Mouse (Mus musculus) spleen, embryonic (tissue): ENCODE measurements around the gene Wdhd1.

Source experiments
- CTCF ChIA-PET: fragments of 350-600 bp; sonication (Branson Sonifier 250); formaldehyde crosslinking; loops from one replicate; lab custom pipeline; 2022; lab: Charles Lee

Wdhd1 gene

GRCm38 (mm10) chr14:47283568-47283967 lies 6.9 kb upstream of the Wdhd1 start:
- CTCF ChIA-PET = interaction anchor here (0.6 to 0.7 kb wide), 2 partner anchors 9 to 11 kb away, joined by 3 read pairs; no protein-coding TSS in a partner anchor

GRCm38 (mm10) chr14:47281535-47281934 lies 4.9 kb upstream of the Wdhd1 start:
- CTCF ChIA-PET = no interaction called here

- CTCF ChIA-PET = interaction anchor here (0.9 kb wide), 1 partner anchor 14 kb away, joined by 3 read pairs; no protein-coding TSS in a partner anchor
Observed at GRCm38 (mm10) chr14:47279058-47279457, 2.4 kb upstream of the Wdhd1 start.

GRCm38 (mm10) chr14:47276036-47276603 lies 537 bp downstream of the Wdhd1 start:
- CTCF ChIA-PET = no interaction called here

- CTCF ChIA-PET = no interaction called here
Observed at GRCm38 (mm10) chr14:47275417-47275816, 1.2 kb downstream of the Wdhd1 start.

- CTCF ChIA-PET = no interaction called here
Observed at GRCm38 (mm10) chr14:47273751-47274150, 2.9 kb downstream of the Wdhd1 start.

GRCm38 (mm10) chr14:47269706-47270105 lies 7.0 kb downstream of the Wdhd1 start:
- CTCF ChIA-PET = no interaction called here

- CTCF ChIA-PET = no interaction called here
Observed at GRCm38 (mm10) chr14:47269056-47269455, 7.6 kb downstream of the Wdhd1 start.

- CTCF ChIA-PET = interaction anchor here (0.9 kb wide), 1 partner anchor 14 kb away, joined by 3 read pairs; no protein-coding TSS in a partner anchor
Observed at GRCm38 (mm10) chr14:47265829-47266228, 10.8 kb downstream of the Wdhd1 start.

GRCm38 (mm10) chr14:47264866-47265265 lies 11.8 kb downstream of the Wdhd1 start:
- CTCF ChIA-PET = interaction anchor here (0.9 kb wide), 1 partner anchor 15 kb away, joined by 3 read pairs; no protein-coding TSS in a partner anchor

- CTCF ChIA-PET = no interaction called here
Observed at GRCm38 (mm10) chr14:47249839-47250238, 26.8 kb downstream of the Wdhd1 start.

- CTCF ChIA-PET = no interaction called here
Observed at GRCm38 (mm10) chr14:47242753-47243152, 33.9 kb downstream of the Wdhd1 start.

GRCm38 (mm10) chr14:47241046-47241445 lies 35.6 kb downstream of the Wdhd1 start:
- CTCF ChIA-PET = no interaction called here

- CTCF ChIA-PET = no interaction called here
Observed at GRCm38 (mm10) chr14:47240600-47240999, 36.1 kb downstream of the Wdhd1 start.

GRCm38 (mm10) chr14:47237286-47237685 lies 39.4 kb downstream of the Wdhd1 start:
- CTCF ChIA-PET = no interaction called here

GRCm38 (mm10) chr14:47236491-47236890 lies 40.2 kb downstream of the Wdhd1 start:
- CTCF ChIA-PET = no interaction called here

- CTCF ChIA-PET = no interaction called here
Observed at GRCm38 (mm10) chr14:47234526-47235250, 42.0 kb downstream of the Wdhd1 start.

- CTCF ChIA-PET = no interaction called here
Observed at GRCm38 (mm10) chr14:47234032-47234431, 42.6 kb downstream of the Wdhd1 start.

- CTCF ChIA-PET = no interaction called here
Observed at GRCm38 (mm10) chr14:47233602-47234001, 43.1 kb downstream of the Wdhd1 start.

- CTCF ChIA-PET = no interaction called here
Observed at GRCm38 (mm10) chr14:47229796-47230376, 46.8 kb downstream of the Wdhd1 start.

GRCm38 (mm10) chr14:47225931-47226330 lies 50.7 kb downstream of the Wdhd1 start:
- CTCF ChIA-PET = interaction anchor here (0.7 kb wide), 1 partner anchor 33 kb away, joined by 5 read pairs; no protein-coding TSS in a partner anchor
